Mouse (Mus musculus) hindbrain, embryonic 10.5 days (tissue): ENCODE measurements around the gene Rasgrp2. TPM values are rescaled to one million over a fixed set of nuclear protein-coding genes. Genes with fewer than 3 reads are reported as not detected.

Experiments used
- DNase-seq: peaks from one replicate; pipeline ENCODE4 v3.0.0-alpha.2; 2017; ENCODE audit warnings: low spot score
- H3K27ac ChIP-seq: fragments of 300-500 bp; sonication (generic); 2 replicates; pipeline ENCODE4 v1.5.1; 2016; ENCODE audit warnings: mild to moderate bottlenecking, moderate library complexity
- H3K27me3 ChIP-seq: fragments of 300-500 bp; sonication (generic); 2 replicates; pipeline ENCODE4 v1.6.1; 2016; ENCODE audit warnings: mild to moderate bottlenecking; ENCODE audit not compliant: poor library complexity, insufficient read depth, severe bottlenecking
- H3K36me3 ChIP-seq: fragments of 300-500 bp; sonication (generic); 2 replicates; pipeline ENCODE4 v1.6.1; 2016; ENCODE audit warnings: mild to moderate bottlenecking, moderate library complexity
- H3K4me1 ChIP-seq: fragments of 300-500 bp; sonication (generic); replicated peaks from 2 replicates; pipeline ENCODE4 v1.6.1; 2016; ENCODE audit warnings: mild to moderate bottlenecking
- H3K4me3 ChIP-seq: fragments of 300-500 bp; sonication (generic); 2 replicates; pipeline ENCODE4 v1.5.1; 2016; ENCODE audit warnings: mild to moderate bottlenecking, moderate library complexity
- H3K9me3 ChIP-seq: fragments of 300-500 bp; sonication (generic); 2 replicates; pipeline ENCODE4 v1.6.1; 2016; ENCODE audit warnings: mild to moderate bottlenecking, moderate library complexity
- WGBS: fragments of 180-500 bp; shearing (Covaris S2); methylation state at CpG from one replicate; pipeline ENCODE4 v1.1.7; 2016; 5-methylcytosine and 5-hydroxymethylcytosine counted together
- polyA plus RNA-seq: library from polyadenylated mRNA; unstranded; fragments of >200 nt; fragmentation: Nextera tagmentation; extraction: Ambion mirVana; gene quantifications from 2 replicates; pipeline ENCODE4 v1.2.1, GENCODE M21; 2016

Rasgrp2 gene
- 20.5 and 20.7 TPM in 2 replicates for polyA plus RNA-seq

DNA sequence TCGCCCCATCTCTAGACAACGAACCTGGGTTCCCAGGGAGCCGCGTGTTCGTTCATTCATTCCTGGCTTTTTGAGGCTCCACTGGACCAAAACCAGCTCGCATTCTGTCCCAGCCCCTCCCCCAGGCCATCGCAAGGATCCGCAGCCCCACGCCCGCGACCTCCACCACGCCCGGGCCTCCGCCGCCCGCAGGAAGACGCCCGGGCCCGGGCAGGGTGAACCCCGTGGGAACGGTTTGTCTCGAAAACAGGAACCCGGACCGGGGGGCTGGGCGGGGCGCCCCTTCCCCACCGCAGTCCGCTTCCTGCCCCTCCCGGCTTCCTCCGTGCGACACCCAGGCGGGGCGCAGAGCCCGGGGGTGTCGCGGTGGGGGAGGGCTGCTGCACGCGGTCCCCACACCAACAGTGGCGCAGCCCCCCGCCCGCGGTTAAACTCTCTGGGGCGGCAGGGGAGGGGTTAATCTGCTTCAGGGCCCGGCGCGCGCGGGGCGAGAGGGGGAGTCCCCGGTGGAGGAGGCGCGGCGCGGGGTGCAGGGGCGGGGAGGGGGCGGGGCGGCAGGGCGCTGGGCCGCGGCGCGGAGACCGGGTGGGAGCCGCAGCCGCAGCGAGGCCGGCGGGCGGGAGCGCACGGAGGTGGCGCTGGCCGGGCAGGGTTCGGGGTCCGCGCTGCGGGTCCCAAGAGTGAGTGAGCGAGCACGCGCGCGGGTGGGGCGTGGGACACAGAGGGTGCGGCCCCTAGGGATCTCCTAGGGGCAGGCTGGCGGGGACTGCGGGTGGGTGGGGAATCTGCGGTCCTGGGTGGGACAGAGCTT, at the start of gene Rasgrp2:
TSS of gene Rasgrp2 (plus strand) at position 56 of the 811 bp plus-strand sequence.
- Histone ChIP-seq H3K9me3 (no peaks in the 10 kb centered on the region), H3K4me3 (peak within 1 kb of the TSS; percentile 79), H3K27me3 (peaks cover 83% of the 10 kb centered on the region), H3K27ac (peak within 1 kb of the TSS; percentile 86), H3K36me3 (no peaks in the 10 kb centered on the region), H3K4me1 (peaks cover 68% of the 10 kb centered on the region)
- DNase-seq: peak; percentile 43
- 1% methylated on average over 85 of the region's 87 CpGs for WGBS

DNA sequence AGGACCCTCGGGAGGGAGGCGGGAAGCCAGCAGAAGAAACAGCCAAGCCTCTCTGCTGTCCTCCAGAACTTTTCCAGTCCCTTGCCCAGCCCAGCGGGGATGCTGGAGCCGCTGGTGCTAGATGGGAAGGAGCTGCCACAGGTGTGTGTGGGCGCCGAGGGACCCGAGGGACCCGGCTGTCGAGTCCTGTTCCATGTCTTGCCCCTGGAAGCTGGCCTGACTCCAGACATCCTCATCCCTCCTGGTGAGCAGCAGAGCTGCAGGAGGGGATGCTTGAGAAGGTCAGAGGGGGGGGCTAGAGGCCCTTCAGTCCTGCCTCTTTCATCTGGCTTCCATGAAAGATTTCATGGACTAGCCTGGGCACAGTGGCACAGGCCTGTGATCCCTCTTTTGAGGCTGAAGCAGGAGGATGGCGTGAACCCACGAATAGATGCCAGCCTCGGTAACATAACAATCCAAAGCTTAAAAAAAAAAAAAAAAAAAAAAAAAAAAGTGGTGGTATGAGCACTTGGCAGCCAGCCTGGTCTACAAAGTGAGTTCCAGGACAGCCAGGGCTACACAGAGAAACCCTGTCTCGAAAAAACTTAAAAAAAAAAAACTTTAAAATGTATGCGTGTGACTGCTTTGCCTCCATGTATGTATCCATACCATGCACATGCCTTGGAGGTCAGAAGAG, 47.6 kb upstream of the Rasgrp2 start:
- no peak for DNase-seq
- no peaks in the 10 kb centered on the region for H3K9me3 ChIP-seq
- H3K4me1 ChIP-seq: peaks cover 28% of the 10 kb centered on the region
- H3K36me3 ChIP-seq: peaks cover 51% of the 10 kb centered on the region
- no peaks in the 10 kb centered on the region for H3K27me3 ChIP-seq
- 65% methylated on average over 14 of the region's 14 CpGs for WGBS
- no peak overlapping the region for H3K27ac ChIP-seq
- H3K4me3 ChIP-seq: no peak overlapping the region

DNA sequence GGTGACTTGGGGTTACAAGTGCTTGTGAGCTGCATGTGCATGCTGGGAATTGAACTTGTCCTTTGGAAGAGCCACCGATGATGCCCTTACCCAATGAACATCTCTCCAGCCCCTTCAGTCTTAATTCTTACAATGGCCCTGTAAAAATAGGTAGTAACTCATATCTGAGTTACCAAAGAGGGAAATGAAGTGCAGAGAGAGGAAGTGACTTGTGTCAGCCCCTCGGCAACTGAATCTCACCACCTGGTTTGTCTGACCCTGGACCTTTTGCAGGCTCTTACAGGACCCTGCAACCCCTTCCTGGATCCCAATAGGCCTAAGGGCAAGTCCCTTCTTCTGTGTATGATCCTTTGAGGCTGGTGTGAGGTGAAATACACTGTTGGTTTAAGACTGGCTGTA, 47.0 kb upstream of the Rasgrp2 start:
- Histone ChIP-seq H3K4me3 (no peak overlapping the region), H3K9me3 (no peaks in the 10 kb centered on the region), H3K4me1 (peaks cover 28% of the 10 kb centered on the region), H3K27ac (no peak overlapping the region), H3K36me3 (peaks cover 45% of the 10 kb centered on the region), H3K27me3 (no peaks in the 10 kb centered on the region)
- no peak for DNase-seq
- WGBS: 88% methylated on average over 2 of the region's 2 CpGs

DNA sequence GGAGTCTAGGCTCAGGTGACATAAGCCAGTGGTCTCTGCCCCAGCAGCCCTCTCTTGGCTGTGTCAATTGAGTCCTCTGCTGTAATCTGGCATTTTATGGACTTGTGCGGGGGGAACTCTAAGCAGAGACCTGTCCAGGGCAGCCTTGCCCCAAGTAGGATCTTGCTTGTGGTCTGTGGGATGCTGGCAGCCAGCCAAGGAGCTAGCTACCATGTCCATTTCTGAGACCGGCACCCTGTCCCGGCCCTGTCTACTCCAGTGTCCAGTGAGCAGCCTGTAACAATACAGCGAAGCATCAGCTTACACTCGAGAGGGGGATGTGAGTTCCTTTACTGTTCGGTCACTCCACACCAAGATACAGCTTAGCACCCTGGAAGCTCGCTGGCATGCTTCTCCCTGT, 45.1 kb upstream of the Rasgrp2 start:
- Histone ChIP-seq H3K9me3 (no peaks in the 10 kb centered on the region), H3K27me3 (no peaks in the 10 kb centered on the region), H3K4me3 (no peak overlapping the region), H3K27ac (no peak overlapping the region), H3K4me1 (peaks cover 19% of the 10 kb centered on the region), H3K36me3 (peaks cover 37% of the 10 kb centered on the region)
- no peak for DNase-seq
- WGBS: 89% methylated on average over 7 of the region's 7 CpGs

DNA sequence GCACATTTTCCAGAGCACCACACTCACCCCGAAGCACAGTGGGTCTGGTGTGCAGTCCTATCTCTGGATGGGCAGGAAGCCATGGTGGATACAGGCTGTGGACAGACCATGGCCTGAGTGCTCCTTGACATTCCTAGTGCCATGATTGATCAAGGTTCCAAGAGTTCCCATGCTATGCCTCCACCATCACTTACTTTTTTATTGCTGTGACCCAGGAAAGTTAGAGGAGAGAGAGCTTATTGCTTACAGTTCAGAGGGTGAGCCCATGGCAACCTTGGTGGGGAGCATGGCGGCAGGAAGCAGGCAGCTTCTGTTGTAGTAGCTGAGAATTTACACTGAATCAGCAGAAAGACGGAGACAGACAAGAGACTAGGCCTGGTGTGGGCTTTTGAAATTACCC, 37.8 kb upstream of the Rasgrp2 start:
- no peak overlapping the region for H3K4me3 ChIP-seq
- 91% methylated on average over 3 of the region's 3 CpGs for WGBS
- no peaks in the 10 kb centered on the region for H3K27me3 ChIP-seq
- H3K4me1 ChIP-seq: peaks cover 23% of the 10 kb centered on the region
- no peaks in the 10 kb centered on the region for H3K9me3 ChIP-seq
- peaks cover 24% of the 10 kb centered on the region for H3K36me3 ChIP-seq
- H3K27ac ChIP-seq: no peak overlapping the region
- no peak for DNase-seq

DNA sequence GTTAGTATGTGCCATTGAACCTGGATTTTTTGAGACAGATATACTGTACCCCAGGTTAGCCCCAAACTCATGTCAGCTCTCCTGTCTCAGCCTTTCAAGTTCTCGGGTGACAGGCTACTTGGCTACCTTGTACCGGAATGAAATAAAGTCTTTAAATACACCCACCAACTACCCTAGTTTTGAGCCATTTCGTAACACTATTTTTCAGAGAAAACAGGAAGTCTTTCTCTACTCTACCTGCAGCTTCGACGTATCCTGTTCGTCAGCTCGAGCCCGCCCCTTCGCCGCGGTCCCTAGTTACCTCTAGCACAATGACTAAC, 36.1 kb upstream of the Rasgrp2 start:
- no peaks in the 10 kb centered on the region for H3K27me3 ChIP-seq
- 3% methylated on average over 11 of the region's 11 CpGs for WGBS
- H3K4me3 ChIP-seq: peak overlapping the region; percentile 99
- H3K9me3 ChIP-seq: no peaks in the 10 kb centered on the region
- peaks cover 42% of the 10 kb centered on the region for H3K36me3 ChIP-seq
- no peak for DNase-seq
- H3K27ac ChIP-seq: peak overlapping the region; percentile 100
- H3K4me1 ChIP-seq: peaks cover 34% of the 10 kb centered on the region

DNA sequence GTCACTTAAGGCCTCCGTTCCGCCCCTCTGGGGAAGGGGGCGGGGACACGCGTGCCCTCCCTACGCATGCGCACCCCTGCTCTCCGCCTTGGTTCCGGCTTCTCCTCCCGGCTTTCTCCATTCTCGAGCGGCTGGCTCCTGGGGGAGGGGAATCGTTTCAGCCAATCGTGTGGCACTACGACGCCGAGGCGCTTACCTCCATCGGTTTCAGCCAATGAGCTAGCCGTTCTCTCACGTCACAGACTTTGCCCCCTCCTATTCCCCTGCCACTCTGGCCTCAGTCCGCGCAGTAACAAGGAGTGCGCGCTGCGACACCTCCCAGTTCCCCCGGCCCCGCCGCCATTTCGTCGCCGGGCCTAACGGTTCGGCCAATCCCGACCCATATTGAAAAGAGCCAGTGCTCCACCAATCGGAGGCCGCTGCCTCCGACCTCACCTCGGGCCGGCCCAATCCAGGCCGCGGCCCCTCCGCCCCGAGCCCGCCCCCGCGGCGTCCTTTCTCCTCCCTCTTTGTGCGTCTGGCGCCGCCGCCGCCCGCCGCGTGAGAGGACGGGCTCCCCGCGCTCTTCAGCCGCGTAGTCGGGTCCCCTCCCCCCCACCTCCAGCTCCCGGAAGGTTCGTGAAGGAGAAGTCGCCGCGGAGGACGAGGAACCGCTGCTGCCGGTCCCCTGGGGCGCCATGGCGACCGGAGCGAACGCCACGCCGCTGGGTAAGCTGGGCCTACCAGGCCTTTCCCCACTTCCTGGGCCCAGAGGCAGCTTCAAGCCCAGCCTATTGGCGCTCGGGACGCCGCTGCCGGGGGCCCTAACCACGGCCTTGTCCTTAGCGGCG, 35.5 kb upstream of the Rasgrp2 start, which contains the start of gene Sf1:
TSS of gene Sf1 (plus strand) at position 280 of the 830 bp plus-strand sequence.
- Histone ChIP-seq H3K36me3 (peaks cover 45% of the 10 kb centered on the region), H3K4me3 (peak within 1 kb of the TSS; percentile 99), H3K9me3 (no peaks in the 10 kb centered on the region), H3K4me1 (peaks cover 34% of the 10 kb centered on the region), H3K27ac (peak within 1 kb of the TSS; percentile 100), H3K27me3 (no peaks in the 10 kb centered on the region)
- DNase-seq: peak; percentile 100
- under 1% methylated on average over 85 of the region's 85 CpGs for WGBS

DNA sequence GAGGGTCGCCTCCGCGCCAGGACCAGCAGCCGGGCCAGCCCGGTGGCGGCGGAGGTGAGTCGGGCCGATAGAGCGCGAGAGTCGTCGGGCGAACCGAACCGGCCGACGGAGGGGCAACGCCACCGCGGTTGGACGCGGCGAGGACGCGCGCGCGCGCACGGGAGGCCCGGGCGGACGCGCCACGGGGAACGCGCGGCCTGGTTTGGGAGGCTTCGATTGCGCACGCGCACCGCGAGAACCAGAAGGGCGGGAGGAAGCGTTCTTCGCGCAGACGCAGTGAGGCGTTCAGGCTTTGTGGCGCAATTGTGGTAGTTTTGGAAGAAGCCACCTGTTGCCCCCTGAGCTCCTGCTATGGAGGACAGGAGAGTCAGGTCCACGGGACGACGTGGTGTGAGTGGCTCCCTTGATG, 34.8 kb upstream of the Rasgrp2 start:
- Histone ChIP-seq H3K27me3 (no peaks in the 10 kb centered on the region), H3K36me3 (peaks cover 49% of the 10 kb centered on the region), H3K4me1 (peaks cover 34% of the 10 kb centered on the region), H3K27ac (peak overlapping the region; percentile 100), H3K4me3 (peak overlapping the region; percentile 99), H3K9me3 (no peaks in the 10 kb centered on the region)
- under 1% methylated on average over 55 of the region's 55 CpGs for WGBS
- peak; percentile 88 for DNase-seq

DNA sequence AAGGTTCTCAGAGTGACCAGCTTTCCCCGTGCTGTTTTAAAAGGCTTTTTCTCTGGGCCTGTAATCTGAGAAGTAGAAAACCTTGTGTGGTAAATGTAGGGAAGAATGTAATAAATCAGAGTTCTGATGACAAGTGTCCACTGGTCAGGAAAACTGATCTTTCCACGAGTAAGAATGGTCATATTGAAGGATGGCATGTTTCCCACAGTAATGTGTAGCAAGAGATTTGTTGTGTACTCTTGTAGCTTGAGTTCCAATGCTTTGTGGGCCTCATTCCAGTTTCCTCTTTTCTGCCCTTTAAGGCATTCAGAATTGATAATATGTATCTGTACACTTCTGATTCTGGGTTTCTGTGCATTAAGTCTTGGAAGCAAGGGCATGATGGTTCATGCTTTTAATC, 34.3 kb upstream of the Rasgrp2 start:
- H3K27ac ChIP-seq: peak overlapping the region; percentile 100
- no peaks in the 10 kb centered on the region for H3K9me3 ChIP-seq
- no peak for DNase-seq
- peaks cover 54% of the 10 kb centered on the region for H3K36me3 ChIP-seq
- peak overlapping the region; percentile 99 for H3K4me3 ChIP-seq
- H3K4me1 ChIP-seq: peaks cover 34% of the 10 kb centered on the region
- WGBS: 4% methylated on average over 2 of the region's 2 CpGs
- no peaks in the 10 kb centered on the region for H3K27me3 ChIP-seq

DNA sequence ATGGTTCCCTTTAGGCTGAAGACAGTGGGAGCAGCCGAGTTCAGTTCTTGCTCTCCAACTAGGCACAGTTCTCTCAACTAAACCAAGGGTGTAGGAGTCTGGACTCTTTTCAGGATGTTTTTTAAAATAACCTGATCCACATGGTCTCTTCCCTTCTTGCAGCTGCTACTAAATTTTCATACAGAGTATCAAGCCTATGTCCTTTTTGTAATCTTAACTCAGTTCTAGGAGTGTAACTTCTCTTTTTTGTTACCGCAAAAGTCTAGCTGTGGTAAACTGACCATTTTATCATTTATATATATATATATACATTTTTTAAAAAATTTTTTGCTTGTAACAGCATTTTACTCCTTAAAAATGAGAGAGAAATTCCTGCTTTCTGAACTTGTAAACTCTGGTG, 29.0 kb upstream of the Rasgrp2 start:
- H3K4me3 ChIP-seq: no peak overlapping the region
- WGBS: 94% methylated on average over 2 of the region's 2 CpGs
- no peaks in the 10 kb centered on the region for H3K27me3 ChIP-seq
- H3K4me1 ChIP-seq: peaks cover 26% of the 10 kb centered on the region
- H3K36me3 ChIP-seq: peaks cover 100% of the 10 kb centered on the region
- no peak for DNase-seq
- H3K9me3 ChIP-seq: no peaks in the 10 kb centered on the region
- H3K27ac ChIP-seq: no peak overlapping the region

DNA sequence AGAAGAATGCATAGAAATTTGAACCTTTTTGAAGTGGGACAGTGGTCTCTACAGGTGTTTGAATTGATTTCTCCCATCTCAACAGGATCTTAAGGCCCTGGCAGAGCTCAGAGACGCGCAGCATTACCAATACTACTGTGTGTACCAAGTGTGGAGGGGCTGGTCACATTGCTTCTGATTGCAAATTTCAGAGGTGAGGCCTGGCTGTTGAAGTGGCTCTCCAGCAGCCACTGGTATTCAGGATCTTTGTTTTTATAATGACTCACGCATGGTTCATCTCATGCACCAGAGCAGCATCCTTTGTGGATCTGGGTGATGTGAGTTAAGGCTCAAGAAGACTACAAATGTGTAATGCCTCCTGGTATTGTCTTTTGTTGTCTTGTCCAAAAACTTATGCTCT, 26.7 kb upstream of the Rasgrp2 start:
- Histone ChIP-seq H3K27me3 (no peaks in the 10 kb centered on the region), H3K27ac (no peak overlapping the region)
- 94% methylated on average over 3 of the region's 3 CpGs for WGBS

DNA sequence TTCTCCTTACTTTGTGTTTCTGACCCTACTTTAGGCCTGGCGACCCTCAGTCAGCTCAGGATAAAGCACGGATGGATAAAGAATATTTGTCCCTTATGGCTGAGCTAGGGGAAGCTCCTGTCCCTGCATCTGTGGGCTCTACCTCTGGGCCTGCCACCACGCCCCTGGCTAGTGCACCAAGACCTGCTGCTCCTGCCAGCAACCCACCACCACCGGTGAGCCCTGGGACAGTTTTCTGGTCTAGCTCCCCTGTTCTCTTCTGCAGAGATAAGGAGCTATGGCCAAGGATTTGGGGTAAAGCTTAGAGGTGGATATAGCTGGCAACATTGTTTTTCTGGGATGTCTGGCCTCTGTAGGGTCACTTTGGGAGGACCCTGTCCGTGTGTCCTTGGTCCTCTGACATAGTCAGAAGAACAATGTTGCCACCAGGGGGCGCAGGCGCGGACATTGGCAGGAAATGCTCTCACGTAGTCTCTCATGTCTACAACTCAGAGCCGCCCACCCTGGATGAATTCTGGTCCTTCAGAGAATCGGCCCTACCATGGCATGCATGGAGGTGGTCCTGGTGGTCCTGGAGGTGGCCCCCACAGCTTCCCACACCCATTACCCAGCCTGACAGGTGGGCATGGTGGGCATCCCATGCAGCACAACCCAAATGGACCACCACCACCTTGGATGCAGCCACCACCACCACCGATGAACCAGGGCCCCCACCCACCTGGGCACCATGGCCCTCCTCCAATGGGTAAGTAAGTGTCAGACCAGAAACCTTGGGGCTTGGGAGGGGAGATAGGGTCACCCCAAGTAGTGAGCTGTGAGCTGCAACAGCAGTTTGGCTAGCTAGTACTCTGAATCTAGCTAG, 25.4 kb upstream of the Rasgrp2 start:
- WGBS: 70% methylated on average over 12 of the region's 12 CpGs
- no peaks in the 10 kb centered on the region for H3K9me3 ChIP-seq
- no peak overlapping the region for H3K4me3 ChIP-seq
- peaks cover 100% of the 10 kb centered on the region for H3K36me3 ChIP-seq
- peak; percentile 78 for DNase-seq
- peaks cover 22% of the 10 kb centered on the region for H3K4me1 ChIP-seq
- no peaks in the 10 kb centered on the region for H3K27me3 ChIP-seq
- H3K27ac ChIP-seq: no peak overlapping the region

More for the DNA sequence above, 26.7 kb upstream of the Rasgrp2 start:
- H3K4me1 ChIP-seq: peaks cover 20% of the 10 kb centered on the region
- no peak overlapping the region for H3K4me3 ChIP-seq
- no peaks in the 10 kb centered on the region for H3K9me3 ChIP-seq
- DNase-seq: no peak
- peaks cover 100% of the 10 kb centered on the region for H3K36me3 ChIP-seq
